Mouse (Mus musculus) adrenal gland, postnatal 14 days (tissue): Measurements from ENCODE around the gene Btbd9. TPM values are rescaled to one million over a fixed set of nuclear protein-coding genes. Genes with fewer than 3 reads are reported as not detected.

Experiments
- DNase-seq: peaks from one replicate; pipeline ENCODE4 v3.0.0; 2021; ENCODE audit warnings: mixed read lengths
- total RNA-seq: library from RNA; stranded (reverse); gene quantifications from 2 replicates; pipeline ENCODE4 v1.2.3, GENCODE M21; 2021

The Btbd9 gene
- total RNA-seq, 1 experiment from 2014 or later, result 36.9 TPM

GRCm38 (mm10) chr17:30336280-30336679, 240.0 kb downstream of the Btbd9 start:
- no peak for DNase-seq

DNA sequence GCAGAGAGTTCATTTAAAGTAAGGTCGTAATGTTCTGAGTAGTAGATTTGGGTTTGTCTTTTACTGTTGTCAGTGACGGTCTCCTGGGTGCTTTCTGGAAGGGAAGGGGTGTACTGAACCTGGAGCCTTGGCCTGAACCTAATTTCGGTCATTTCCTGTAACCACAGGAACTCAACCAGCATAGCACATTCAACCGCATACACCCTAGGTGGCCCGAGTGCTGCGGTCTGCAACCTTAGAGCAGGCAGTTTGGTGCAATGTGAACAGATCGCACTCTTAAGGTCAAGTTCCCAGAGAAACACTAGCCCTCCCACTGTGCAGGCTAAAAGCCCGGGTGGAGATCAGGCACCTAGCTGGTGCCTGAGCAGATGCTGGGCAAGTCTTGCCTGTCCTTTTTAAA, 240.5 kb downstream of the Btbd9 start:
- DNase-seq, result no peak

- DNase-seq, result no peak
These were observed 242.0 kb downstream of the Btbd9 start for GRCm38 (mm10) chr17:30334257-30334656.

DNA sequence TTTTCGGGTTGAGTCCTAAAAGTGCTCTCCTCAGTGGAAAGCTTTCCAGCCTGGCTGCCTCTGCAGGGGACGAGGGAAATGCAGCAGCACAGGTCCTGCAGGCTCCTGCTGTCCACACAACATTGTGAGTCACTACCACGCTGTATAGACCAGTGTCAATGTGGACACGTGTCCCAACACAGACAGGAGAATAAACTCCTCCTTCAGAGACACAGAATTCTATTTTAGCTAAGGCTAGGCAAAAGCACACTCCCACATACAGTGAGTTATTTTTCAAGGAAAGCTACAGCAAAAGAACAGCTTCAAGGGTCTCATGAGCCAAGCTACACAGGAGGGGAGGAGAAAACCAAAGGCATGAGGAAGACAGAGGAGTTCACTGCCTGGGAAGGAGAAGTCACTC, 243.2 kb downstream of the Btbd9 start:
- DNase-seq, result no peak

DNA sequence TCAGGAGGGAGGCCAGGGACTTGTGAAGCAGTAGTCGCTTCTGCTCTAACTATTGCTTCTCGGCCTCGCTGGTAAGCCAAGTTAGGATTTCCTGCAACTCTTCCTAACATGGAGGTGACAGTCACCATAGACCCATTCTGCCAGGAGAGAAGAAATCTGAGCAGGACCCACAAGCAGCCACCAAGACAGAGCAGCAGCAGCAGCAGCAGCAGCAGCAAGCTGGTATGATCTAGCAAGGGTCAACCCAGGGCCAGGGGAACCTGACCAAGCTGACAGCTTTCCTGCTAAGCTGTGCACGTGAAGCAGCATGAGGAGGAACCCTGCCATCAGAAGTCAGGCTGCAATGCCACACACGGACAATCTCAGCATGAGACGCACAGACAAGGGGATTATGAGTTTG, 244.9 kb downstream of the Btbd9 start:
- DNase-seq, result no peak

- no peak for DNase-seq
These were observed 246.8 kb downstream of the Btbd9 start for GRCm38 (mm10) chr17:30329531-30329930.

DNA sequence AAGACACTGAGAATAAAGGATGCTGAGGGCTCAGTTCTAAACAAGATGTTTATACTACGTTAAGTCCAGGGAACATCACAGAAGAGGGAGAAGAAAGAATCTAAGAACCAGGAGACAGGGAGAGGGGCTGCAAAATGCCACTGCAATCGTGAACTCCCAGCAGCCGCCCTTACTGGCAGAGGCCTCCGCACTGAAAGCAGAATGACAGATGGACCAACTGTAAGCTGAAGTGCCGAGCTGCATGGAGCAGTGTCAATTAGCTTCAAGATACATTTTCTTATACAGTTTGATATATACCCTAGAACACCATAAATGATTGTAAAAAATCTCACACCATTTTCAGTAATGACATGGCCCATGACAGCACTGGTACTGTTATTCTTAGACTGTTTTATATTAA, 247.4 kb downstream of the Btbd9 start:
- no peak for DNase-seq

DNA sequence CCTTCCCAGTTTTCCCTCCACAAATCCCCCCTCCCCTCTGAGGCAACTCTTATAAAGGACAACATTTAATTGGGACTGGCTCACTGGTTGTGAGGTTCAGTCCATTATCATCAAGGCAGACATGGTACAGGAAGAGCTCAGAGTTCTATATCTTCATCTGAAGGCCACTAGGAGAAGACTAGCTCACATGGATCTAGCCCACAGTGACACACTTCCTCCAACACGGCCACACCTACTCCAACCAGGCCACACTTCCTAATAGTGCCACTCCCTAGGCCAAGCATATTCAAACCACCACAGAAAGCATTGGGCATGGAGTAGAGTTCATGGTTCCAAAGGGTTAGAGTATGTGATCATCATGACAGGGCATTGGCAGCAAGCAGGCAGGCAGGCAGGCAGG, 249.4 kb downstream of the Btbd9 start:
- no peak for DNase-seq

DNA sequence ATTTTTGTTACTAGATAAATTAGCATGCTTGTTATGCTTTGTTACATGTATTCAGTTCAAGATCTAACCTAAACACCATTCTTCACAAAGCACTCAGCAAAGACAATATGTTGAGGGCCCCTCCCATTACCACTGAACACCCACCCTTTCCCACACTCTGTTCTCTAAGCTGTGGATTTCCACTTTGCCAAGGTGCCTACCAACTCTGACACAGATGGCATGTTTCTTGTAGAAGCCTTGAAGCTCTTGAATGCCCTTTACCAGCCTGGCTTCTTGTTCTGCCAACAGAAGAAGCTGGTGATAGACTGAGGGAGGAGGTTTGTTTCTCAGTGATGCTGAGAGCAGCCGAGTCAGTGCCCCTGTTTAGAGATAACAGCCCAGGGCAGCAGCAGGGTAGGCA, 256.0 kb downstream of the Btbd9 start:
- DNase-seq, result no peak

GRCm38 (mm10) chr17:30312688-30313087, 263.6 kb downstream of the Btbd9 start:
- no peak for DNase-seq

DNA sequence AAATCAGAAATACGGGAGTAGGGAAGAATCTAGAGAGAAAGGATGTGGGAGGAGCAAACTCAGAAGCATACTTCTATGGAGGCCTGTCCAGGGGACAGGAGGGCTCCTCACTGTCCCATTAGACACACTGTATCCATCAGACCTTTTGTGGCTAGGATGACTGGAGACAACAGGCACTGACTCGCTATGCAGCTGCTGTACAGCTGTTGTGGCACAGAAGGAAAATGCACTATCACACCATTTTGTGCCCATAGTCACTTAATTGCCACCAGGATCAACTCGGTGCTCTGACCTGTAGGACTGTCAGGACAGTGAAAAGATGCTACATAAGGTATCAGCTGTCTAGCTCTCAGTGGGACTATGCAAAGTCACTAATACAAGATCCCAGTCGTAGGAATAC, 266.7 kb downstream of the Btbd9 start:
- DNase-seq, result no peak

GRCm38 (mm10) chr17:30308889-30309288, 267.4 kb downstream of the Btbd9 start:
- no peak for DNase-seq

GRCm38 (mm10) chr17:30308317-30308716, 268.0 kb downstream of the Btbd9 start:
- no peak for DNase-seq

- DNase-seq, result no peak
These were observed 269.1 kb downstream of the Btbd9 start for GRCm38 (mm10) chr17:30307168-30307567.

GRCm38 (mm10) chr17:30304766-30305165, 271.5 kb downstream of the Btbd9 start:
- no peak for DNase-seq

DNA sequence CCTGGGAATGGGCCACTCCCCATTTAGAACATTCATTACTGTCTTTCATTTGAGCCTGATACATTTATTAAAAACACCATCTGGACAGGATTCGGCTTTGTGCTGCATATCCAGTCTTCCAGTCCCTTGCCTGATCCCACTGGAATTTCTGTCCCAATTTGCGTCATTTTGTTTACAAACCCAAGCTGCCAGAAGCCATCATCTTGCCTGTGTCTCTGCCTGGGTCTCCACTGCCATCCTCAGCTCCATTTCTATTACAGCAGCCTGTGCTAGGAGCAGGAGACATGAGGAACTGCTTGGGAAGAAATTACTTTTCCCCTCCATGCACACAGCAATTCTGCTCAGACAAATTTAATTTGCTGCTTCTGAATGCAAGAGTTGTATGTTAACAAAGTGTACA, 274.9 kb downstream of the Btbd9 start:
- DNase-seq, result no peak

DNA sequence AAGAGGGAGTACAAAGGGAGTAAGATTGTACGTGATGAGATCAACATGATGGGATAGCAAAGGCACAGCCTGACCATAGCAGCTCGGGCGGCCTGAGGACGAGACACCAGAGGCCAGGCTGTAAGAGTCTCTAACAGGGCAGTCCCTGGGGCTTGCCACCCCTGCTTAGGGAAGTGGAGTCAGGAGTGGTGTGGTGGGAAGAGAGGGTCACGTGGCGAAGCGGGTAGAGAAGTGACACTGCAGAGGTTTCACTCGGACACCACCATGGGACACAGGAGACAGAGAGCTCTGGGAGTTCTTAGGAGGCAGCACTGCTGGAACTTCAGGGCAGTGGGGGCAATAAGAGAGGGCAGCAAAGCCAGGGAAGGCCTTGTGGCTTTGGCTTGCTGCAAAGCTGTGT, 278.9 kb downstream of the Btbd9 start:
- no peak for DNase-seq

GRCm38 (mm10) chr17:30296069-30296468, 280.2 kb downstream of the Btbd9 start:
- no peak for DNase-seq

DNA sequence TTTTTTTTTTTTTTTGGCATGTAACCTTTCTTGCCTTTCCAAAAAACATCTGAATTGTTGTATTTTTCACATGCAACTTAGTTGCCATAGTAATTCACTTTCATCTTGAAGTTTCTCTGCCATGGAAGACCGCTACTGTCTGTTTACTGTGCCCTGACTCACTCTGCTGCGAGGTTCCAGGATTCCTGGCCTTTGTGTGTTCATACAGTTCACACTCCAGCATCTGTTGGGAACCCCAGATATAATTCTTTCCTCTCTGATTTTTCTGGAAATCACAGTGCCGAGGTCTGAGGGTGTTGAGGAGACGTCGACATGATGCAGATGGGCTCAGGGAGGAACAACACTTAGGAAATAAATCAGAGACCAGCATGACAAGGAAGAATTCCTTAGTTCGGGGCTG, 283.6 kb downstream of the Btbd9 start:
- no peak for DNase-seq

DNA sequence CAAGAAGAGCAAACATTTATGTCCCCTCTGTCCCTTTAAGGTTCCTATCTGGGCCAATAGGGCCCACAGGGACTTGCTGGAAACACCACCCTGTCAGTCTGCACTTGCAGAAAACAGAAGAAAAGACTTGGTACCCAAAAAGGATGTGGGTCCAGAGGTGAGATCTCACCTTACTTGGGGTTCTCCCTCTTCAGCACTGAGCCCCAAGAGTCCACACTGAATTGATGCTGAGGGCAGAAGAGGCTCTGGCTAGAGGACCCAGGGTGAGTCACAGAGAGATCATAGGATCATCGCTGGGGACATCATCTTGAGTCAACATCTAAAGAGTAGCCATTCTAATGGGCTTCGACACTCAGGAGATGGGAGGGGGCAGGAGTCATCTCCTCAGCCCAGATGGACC, 290.6 kb downstream of the Btbd9 start:
- DNase-seq, result no peak

- no peak for DNase-seq
These were observed 292.7 kb downstream of the Btbd9 start for GRCm38 (mm10) chr17:30283460-30284050.

DNA sequence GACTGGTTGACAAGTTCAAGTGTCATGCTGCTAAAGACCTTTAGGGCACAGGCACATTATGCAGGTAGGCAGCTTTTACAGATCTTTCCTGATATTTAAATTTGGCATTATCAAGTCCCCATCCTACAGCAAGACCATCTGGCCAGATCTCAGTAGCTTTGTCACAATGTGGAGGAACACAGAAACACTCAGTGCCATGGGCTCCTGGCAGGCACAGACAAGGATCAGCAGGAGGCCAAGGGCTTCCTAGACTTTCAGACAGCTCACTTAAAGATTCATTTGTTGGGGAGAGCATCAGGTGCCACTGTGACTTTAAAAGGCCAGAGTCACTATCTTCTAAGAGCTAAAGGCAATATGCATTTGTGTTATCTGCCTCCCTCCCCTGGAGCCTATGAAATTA, 293.3 kb downstream of the Btbd9 start:
- no peak for DNase-seq

DNA sequence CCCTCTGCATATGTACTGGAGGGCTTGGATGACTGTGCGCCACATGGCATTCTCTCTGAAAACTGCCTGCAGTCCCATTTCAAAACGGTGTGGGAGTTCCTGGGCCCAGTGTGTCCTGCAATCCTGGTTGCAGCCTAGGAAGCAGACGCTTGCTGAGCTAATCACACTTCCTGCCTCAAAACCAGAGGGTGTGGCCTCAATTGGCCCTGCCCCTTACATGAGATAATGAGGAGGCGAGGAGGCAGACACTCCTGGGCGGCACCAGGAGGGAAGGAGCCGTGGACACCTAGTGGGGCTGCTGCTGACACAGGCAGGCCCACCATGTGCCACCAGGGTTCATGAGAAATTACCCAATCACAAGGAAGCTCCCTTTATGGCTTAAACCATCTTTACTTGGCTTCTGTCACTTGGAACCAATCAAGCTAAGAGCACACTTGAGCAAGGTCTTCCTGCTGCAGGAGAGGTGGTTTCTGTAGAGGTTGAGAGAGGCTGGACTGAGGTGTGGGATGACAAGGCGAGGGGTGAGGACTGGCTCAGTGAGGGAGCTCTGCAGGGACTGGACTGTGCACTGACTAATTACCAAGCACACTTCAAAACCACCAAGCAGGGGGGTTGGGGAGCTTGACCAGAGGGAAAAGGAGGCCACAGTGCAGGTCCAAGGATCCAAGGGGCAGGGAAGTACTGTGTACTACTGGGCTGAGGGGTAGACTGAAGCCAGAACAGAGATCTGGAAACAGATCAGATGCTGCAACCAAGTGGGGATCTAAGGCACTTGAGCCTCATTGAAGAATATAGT, 295.8 kb downstream of the Btbd9 start:
- DNase-seq, result no peak

GRCm38 (mm10) chr17:30279684-30280083, 296.6 kb downstream of the Btbd9 start:
- no peak for DNase-seq
